Comparison of ENCODE assay signal across 10 mouse cellular contexts in the genomic region with DNA sequence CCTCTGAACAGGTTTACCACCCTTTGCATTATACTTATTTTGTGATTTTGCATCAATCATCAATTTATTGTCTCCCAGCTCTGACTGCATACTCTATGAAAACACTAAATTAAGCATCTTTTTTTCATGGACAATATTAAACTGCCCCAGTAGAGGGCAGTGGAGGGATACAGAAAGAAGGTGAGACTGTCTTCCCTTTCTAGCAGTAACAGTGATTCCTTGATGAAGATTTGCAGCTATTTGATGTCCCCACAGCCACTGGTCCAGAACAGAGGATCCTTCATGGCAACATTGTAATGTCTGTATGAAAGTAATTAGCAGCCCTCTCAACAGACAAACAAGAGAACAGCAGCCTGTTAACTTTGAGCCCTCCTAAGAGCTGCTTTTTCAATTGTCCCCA.
DNase-seq lines count a peak whose midpoint lies in the region; ATAC-seq and TF ChIP-seq lines count a peak whose summit lies in the region.
"Had no signal": no experiment of that assay in that cellular context is flagged by ENCODE, and none has a peak within 500 bp of the region (broad histone marks: within the 10 kb centered on the region; RNA-seq: fewer than 3 reads in every experiment).

No protein-coding gene starts in this region.

- H3K4me2 ChIP-seq in kidney, postnatal 0 days (ENCODE audit: low read length) = no peak overlapping the region

- no peak overlapping the region for H3K9ac ChIP-seq in kidney, postnatal 0 days (ENCODE audit: low read depth, low read length)

- no peaks in the 10 kb centered on the region for H3K36me3 ChIP-seq in kidney, postnatal 0 days (ENCODE audit: insufficient read depth, low read length)

- no peak overlapping the region for H3K4me3 ChIP-seq in kidney, postnatal 0 days (replicated peaks; ENCODE audit: low read depth, low read length)
- no peak overlapping the region for H3K4me3 ChIP-seq in cortical plate, adult 2 months (ENCODE audit: insufficient read depth, low read length)

- ATAC-seq in kidney, postnatal 0 days (replicated peaks; ENCODE audit: low FRiP score, low read depth) = no peak
- no peak for ATAC-seq in megakaryocyte progenitor cell, adult 5-6 weeks (replicated peaks; ENCODE audit: poor library complexity)

- TF ChIP-seq CTCF in kidney, postnatal 0 days (IDR thresholded peaks at IDR 0.05; ENCODE audit: low read depth) = peak; percentile 64
- TF ChIP-seq CTCF in cortical plate, adult 2 months (IDR thresholded peaks at IDR 0.05; ENCODE audit: extremely low read depth, insufficient read depth, low read length) = peak; percentile 5; the same call in 1 of the 2 replicates

- no peak overlapping the region for H3K27ac ChIP-seq in kidney, postnatal 0 days
- no peak overlapping the region for H3K27ac ChIP-seq in cortical plate, adult 2 months (ENCODE audit: insufficient read depth, low read length)

- no peaks in the 10 kb centered on the region for H3K4me1 ChIP-seq in kidney, postnatal 0 days (replicated peaks; ENCODE audit: insufficient read depth, low read length)
- no peaks in the 10 kb centered on the region for H3K4me1 ChIP-seq in cortical plate, adult 2 months (ENCODE audit: control insufficient read depth, insufficient read depth, low read length)

- H3K27me3 ChIP-seq in kidney, postnatal 0 days (ENCODE audit: insufficient read depth, low read length) = no peaks in the 10 kb centered on the region

- TF ChIP-seq POLR2A in cortical plate, adult 2 months (IDR thresholded peaks at IDR 0.05; ENCODE audit: extremely low read depth, insufficient read depth, low read length) = no peak

- H3K9me3 ChIP-seq in kidney, postnatal 0 days (replicated peaks; ENCODE audit: low read length) = no peaks in the 10 kb centered on the region

- DNase-seq in cerebellum, adult 8-10 months = peak; percentile 3
- no peak for DNase-seq in cerebellum, adult 11-12 months
- peak; percentile 47 for DNase-seq in kidney, postnatal 0 days (ENCODE audit: low spot score)
- DNase-seq in kidney, postnatal 25 days = no peak
- DNase-seq in 3T3-L1 (ENCODE audit: low read depth, low spot score) = peak; percentile 77
- no peak for DNase-seq in spleen, postnatal 4 days (ENCODE audit: low spot score in 2 of 2)
- DNase-seq: heart, adult 11 months; kidney, adult 11 months had no signal

Comparison
In these comparisons a context has a peak if more than half of its experiments do, and no peak if none do; other contexts are left out.
1. DNase-seq: peak in cerebellum, adult 8-10 months (single experiment), kidney, postnatal 0 days (single experiment) and 3T3-L1 (single experiment); none in cerebellum, adult 11-12 months (single experiment), kidney, postnatal 25 days (0 of 2) and spleen, postnatal 4 days (0 of 2).